In genomic region chr19:16061821-16062220, GRCm38 (mm10) we compare ENCODE assay signal across 24 mouse cellular contexts.
DNase-seq lines count a peak whose midpoint lies in the region; ATAC-seq and TF ChIP-seq lines count a peak whose summit lies in the region.
"Had no signal": no experiment of that assay in that cellular context is flagged by ENCODE, and none has a peak within 500 bp of the region (broad histone marks: within the 10 kb centered on the region; RNA-seq: fewer than 3 reads in every experiment).

No protein-coding gene starts in this region.

- 77% methylated on average over 11 of the region's 11 CpGs for WGBS in limb, embryonic 12.5 days
- 83% methylated on average over 11 of the region's 11 CpGs for WGBS in limb, embryonic 10.5 days
- WGBS in stomach, embryonic 15.5 days, result 68% methylated on average over 11 of the region's 11 CpGs
- 66% methylated on average over 11 of the region's 11 CpGs for WGBS in stomach, postnatal 0 days
- 88% methylated on average over 11 of the region's 11 CpGs for WGBS in midbrain, embryonic 14.5 days

- no peak for TF ChIP-seq CTCF in stomach, postnatal 0 days (IDR thresholded peaks at IDR 0.05; ENCODE audit: low read depth)

- H3K4me1 ChIP-seq in limb, embryonic 12.5 days (replicated peaks), result peaks cover 6% of the 10 kb centered on the region
- H3K4me1 ChIP-seq in limb, embryonic 10.5 days, result peaks cover 10% of the 10 kb centered on the region
- no peaks in the 10 kb centered on the region for H3K4me1 ChIP-seq in stomach, embryonic 15.5 days
- no peaks in the 10 kb centered on the region for H3K4me1 ChIP-seq in stomach, postnatal 0 days (replicated peaks; ENCODE audit: control insufficient read depth, insufficient read depth)
- no peaks in the 10 kb centered on the region for H3K4me1 ChIP-seq in midbrain, embryonic 14.5 days (ENCODE audit: control insufficient read depth, insufficient read depth, low read length)
- H3K4me1 ChIP-seq: embryonic facial prominence, embryonic 13.5 days; hindbrain, embryonic 15.5 days had no signal

- H3K9me3 ChIP-seq in limb, embryonic 12.5 days, result no peaks in the 10 kb centered on the region
- H3K9me3 ChIP-seq in limb, embryonic 10.5 days (replicated peaks), result no peaks in the 10 kb centered on the region
- H3K9me3 ChIP-seq in stomach, embryonic 15.5 days, result no peaks in the 10 kb centered on the region
- no peaks in the 10 kb centered on the region for H3K9me3 ChIP-seq in stomach, postnatal 0 days (ENCODE audit: control insufficient read depth, low read length)
- no peaks in the 10 kb centered on the region for H3K9me3 ChIP-seq in midbrain, embryonic 14.5 days (ENCODE audit: control insufficient read depth, low read length)
- H3K9me3 ChIP-seq: embryonic facial prominence, embryonic 13.5 days; forebrain, embryonic 15.5 days; heart, embryonic 15.5 days; hindbrain, embryonic 15.5 days; intestine, embryonic 15.5 days had no signal

- H3K4me3 ChIP-seq in limb, embryonic 12.5 days (replicated peaks), result no peak overlapping the region
- H3K4me3 ChIP-seq in limb, embryonic 10.5 days, result no peak overlapping the region
- no peak overlapping the region for H3K4me3 ChIP-seq in stomach, embryonic 15.5 days (replicated peaks)
- no peak overlapping the region for H3K4me3 ChIP-seq in stomach, postnatal 0 days (ENCODE audit: low read depth, low read length)
- H3K4me3 ChIP-seq in midbrain, embryonic 14.5 days (replicated peaks; ENCODE audit: low read depth, low read length), result no peak overlapping the region
- H3K4me3 ChIP-seq: embryonic facial prominence, embryonic 13.5 days; forebrain, embryonic 15.5 days; heart, embryonic 15.5 days; hindbrain, embryonic 15.5 days; intestine, embryonic 15.5 days; left cerebral cortex, adult 2 months had no signal

- no peak for ATAC-seq in limb, embryonic 12.5 days (ENCODE audit: insufficient number of reproducible peaks, insufficient read depth, low FRiP score, low TSS enrichment, low read depth)
- ATAC-seq in stomach, embryonic 15.5 days (ENCODE audit: insufficient read depth, low FRiP score, low read depth), result no peak
- ATAC-seq in stomach, postnatal 0 days (ENCODE audit: low FRiP score, low TSS enrichment), result no peak
- ATAC-seq in erythroblast, adult 5-6 weeks (replicated peaks; ENCODE audit: low FRiP score, poor library complexity, severe bottlenecking), result no peak
- no peak for ATAC-seq in midbrain, embryonic 14.5 days (ENCODE audit: low FRiP score, low TSS enrichment)
- ATAC-seq: CD4-positive, CD25-positive, alpha-beta regulatory T cell, adult 4 months; forebrain, embryonic 15.5 days; intestine, embryonic 15.5 days had no signal

- DNase-seq in adrenal gland, adult (ENCODE audit: inconsistent age in 2 of 2, low spot score in 1 of 2), result peak; percentile 45 to 83
- no peak for DNase-seq in adrenal gland, adult 8-10 months
- DNase-seq in limb, embryonic 10.5 days (ENCODE audit: low spot score), result no peak
- DNase-seq in stomach, postnatal 0 days (ENCODE audit: low spot score), result no peak
- no peak for DNase-seq in midbrain, embryonic 14.5 days
- DNase-seq: cerebellum, adult 11 months; cerebellum, postnatal 10 days; gastrocnemius, postnatal 14 days; heart, postnatal 4 days; layer of hippocampus, adult 9-11 months; left cerebral cortex, postnatal 4 days; right cerebral cortex, postnatal 25 days; thymus, postnatal 25 days had no signal

- H3K9ac ChIP-seq in limb, embryonic 12.5 days (replicated peaks), result no peak overlapping the region
- no peak overlapping the region for H3K9ac ChIP-seq in stomach, embryonic 15.5 days
- H3K9ac ChIP-seq in stomach, postnatal 0 days (ENCODE audit: low read length), result no peak overlapping the region
- H3K9ac ChIP-seq in midbrain, embryonic 14.5 days (replicated peaks; ENCODE audit: low read length), result no peak overlapping the region
- H3K9ac ChIP-seq: embryonic facial prominence, embryonic 13.5 days; forebrain, embryonic 15.5 days; heart, embryonic 15.5 days; hindbrain, embryonic 15.5 days; intestine, embryonic 15.5 days; liver, embryonic 14.5 days had no signal

- H3K27me3 ChIP-seq in limb, embryonic 12.5 days, result no peaks in the 10 kb centered on the region
- peaks cover 9% of the 10 kb centered on the region; the same call in 1 of the 2 replicates for H3K27me3 ChIP-seq in limb, embryonic 10.5 days (ENCODE audit: low read depth, poor library complexity, severe bottlenecking)
- no peaks in the 10 kb centered on the region for H3K27me3 ChIP-seq in stomach, embryonic 15.5 days (replicated peaks)
- no peaks in the 10 kb centered on the region for H3K27me3 ChIP-seq in stomach, postnatal 0 days (ENCODE audit: control insufficient read depth, insufficient read depth, low read length)
- H3K27me3 ChIP-seq in midbrain, embryonic 14.5 days (ENCODE audit: control insufficient read depth, insufficient read depth, low read length), result no peaks in the 10 kb centered on the region
- H3K27me3 ChIP-seq: forebrain, embryonic 15.5 days; hindbrain, embryonic 15.5 days; intestine, embryonic 15.5 days had no signal

- H3K27ac ChIP-seq in limb, embryonic 12.5 days, result no peak overlapping the region
- H3K27ac ChIP-seq in limb, embryonic 10.5 days, result no peak overlapping the region
- H3K27ac ChIP-seq in stomach, embryonic 15.5 days, result no peak overlapping the region
- no peak overlapping the region for H3K27ac ChIP-seq in stomach, postnatal 0 days (replicated peaks)
- H3K27ac ChIP-seq in midbrain, embryonic 14.5 days (replicated peaks; ENCODE audit: low read depth, low read length), result no peak overlapping the region
- H3K27ac ChIP-seq: embryonic facial prominence, embryonic 13.5 days; forebrain, embryonic 15.5 days; heart, embryonic 15.5 days; hindbrain, embryonic 15.5 days; intestine, embryonic 15.5 days; left cerebral cortex, adult 2 months; liver, embryonic 14.5 days had no signal

- peak overlapping the region; percentile 15; the same call in 1 of the 2 replicates for H3K4me2 ChIP-seq in limb, embryonic 12.5 days
- H3K4me2 ChIP-seq in stomach, embryonic 15.5 days, result 0 out of 2 replicates have a peak overlapping the region, but pooled peaks have one; percentile 1
- H3K4me2 ChIP-seq in stomach, postnatal 0 days (replicated peaks; ENCODE audit: low read depth), result no peak overlapping the region; the same call in 1 of the 2 replicates
- H3K4me2 ChIP-seq in midbrain, embryonic 14.5 days (ENCODE audit: low read length), result no peak overlapping the region
- H3K4me2 ChIP-seq: embryonic facial prominence, embryonic 13.5 days; forebrain, embryonic 15.5 days; heart, embryonic 15.5 days; hindbrain, embryonic 15.5 days; intestine, embryonic 15.5 days had no signal

- TF ChIP-seq EP300 in stomach, postnatal 0 days (optimal IDR thresholded peaks at IDR 0.05), result no peak

- H3K36me3 ChIP-seq in limb, embryonic 12.5 days, result no peaks in the 10 kb centered on the region
- H3K36me3 ChIP-seq in limb, embryonic 10.5 days, result no peaks in the 10 kb centered on the region
- H3K36me3 ChIP-seq in stomach, embryonic 15.5 days, result no peaks in the 10 kb centered on the region
- no peaks in the 10 kb centered on the region for H3K36me3 ChIP-seq in stomach, postnatal 0 days (ENCODE audit: control insufficient read depth, insufficient read depth, low read length)
- no peaks in the 10 kb centered on the region for H3K36me3 ChIP-seq in midbrain, embryonic 14.5 days (ENCODE audit: control insufficient read depth, insufficient read depth, low read length)
- H3K36me3 ChIP-seq: embryonic facial prominence, embryonic 13.5 days; forebrain, embryonic 15.5 days; heart, embryonic 15.5 days; hindbrain, embryonic 15.5 days; intestine, embryonic 15.5 days had no signal

Comparison
In these comparisons a context has a peak if more than half of its experiments do, and no peak if none do; other contexts are left out.
1. DNase-seq: peak in adrenal gland, adult (2 of 2); none in adrenal gland, adult 8-10 months (single experiment), limb, embryonic 10.5 days (single experiment), stomach, postnatal 0 days (single experiment) and midbrain, embryonic 14.5 days (single experiment).
2. H3K4me2 ChIP-seq: peak in limb, embryonic 12.5 days (single experiment) and stomach, embryonic 15.5 days (single experiment); none in stomach, postnatal 0 days (single experiment) and midbrain, embryonic 14.5 days (single experiment).